Mouse (Mus musculus) midbrain, postnatal 0 days (tissue): ENCODE measurements around the gene Olfr603. TPM values are rescaled to one million over a fixed set of nuclear protein-coding genes. Genes with fewer than 3 reads are reported as not detected.

Experiments used
- ATAC-seq: fragments of 200-750 bp; cut with Nextera tagmentation; 2 replicates; pipeline ENCODE4 v1.8.0; 2017; ENCODE audit warnings: moderate number of reproducible peaks, mild to moderate bottlenecking, moderate TSS enrichment, moderate library complexity; ENCODE audit not compliant: low FRiP score
- DNase-seq: peaks from one replicate; pipeline ENCODE4 v3.0.0-alpha.2; 2015; ENCODE audit warnings: low spot score
- H3K27ac ChIP-seq: fragments of 300-500 bp; sonication (generic); 2 replicates; pipeline ENCODE4 v1.5.1; 2014; ENCODE audit warnings: low read depth, mild to moderate bottlenecking, low read length, mixed read lengths
- H3K27me3 ChIP-seq: fragments of 300-500 bp; sonication (generic); 2 replicates; pipeline ENCODE4 v1.6.1; 2014; ENCODE audit warnings: low read length, control low read depth, mixed read lengths; ENCODE audit not compliant: insufficient read depth
- H3K36me3 ChIP-seq: fragments of 300-500 bp; sonication (generic); 2 replicates; pipeline ENCODE4 v1.6.1; 2014; ENCODE audit warnings: low read length, control low read depth, mixed read lengths; ENCODE audit not compliant: insufficient read depth
- H3K4me1 ChIP-seq: fragments of 300-500 bp; sonication (generic); 2 replicates; pipeline ENCODE4 v1.6.1; 2014; ENCODE audit warnings: mild to moderate bottlenecking, control low read depth, antibody characterized with exemption, low read length, mixed read lengths; ENCODE audit not compliant: insufficient read depth
- H3K4me2 ChIP-seq: fragments of 300-500 bp; sonication (generic); 2 replicates; pipeline ENCODE4 v1.6.1; 2014; ENCODE audit warnings: low read depth, mild to moderate bottlenecking, low read length, mixed read lengths; ENCODE audit not compliant: poor library complexity, severe bottlenecking
- H3K4me3 ChIP-seq: fragments of 300-500 bp; sonication (generic); 2 replicates; pipeline ENCODE4 v1.5.1; 2014; ENCODE audit warnings: low read depth, mild to moderate bottlenecking, low read length, moderate library complexity
- H3K9ac ChIP-seq: fragments of 300-500 bp; sonication (generic); replicated peaks from 2 replicates; pipeline ENCODE4 v1.6.1; 2014; ENCODE audit warnings: mild to moderate bottlenecking, low read length, moderate library complexity, mixed read lengths; ENCODE audit not compliant: poor library complexity, severe bottlenecking
- H3K9me3 ChIP-seq: fragments of 300-500 bp; sonication (generic); 2 replicates; pipeline ENCODE4 v1.6.1; 2016; ENCODE audit warnings: low read length, control low read depth
- CTCF ChIP-seq: IDR thresholded peaks from 2 replicates; pipeline ENCODE4 v1.5.1; 2016; ENCODE audit warnings: antibody characterized with exemption, mild to moderate bottlenecking
- WGBS: fragments of 180-500 bp; shearing (Covaris S2); extraction: QIAGEN DNeasy Blood & Tissue Kit; methylation state at CpG from one replicate; pipeline ENCODE4 v1.1.7; 2014; 5-methylcytosine and 5-hydroxymethylcytosine counted together
- microRNA-seq: library from miRNA; unstranded; fragments of <30 nt; microRNA quantifications from one replicate; pipeline ENCODE4, GENCODE M21; 2016; ENCODE audit warnings: borderline number of aligned reads
- polyA plus RNA-seq: library from polyadenylated mRNA; unstranded; fragments of >200 nt; fragmentation: Nextera tagmentation; extraction: Ambion mirVana; gene quantifications from 2 replicates; pipeline ENCODE4 v1.2.1, GENCODE M21; 2015
- total RNA-seq: library from RNA; depleted of rRNA; stranded (reverse); fragments of >200 nt; gene quantifications from 2 replicates; pipeline ENCODE4 v1.2.3, GENCODE M21; 2014; rRNA removed

Olfr603 gene
- total and polyA plus RNA-seq, 2 experiments from 2014 or later, result not detected

DNA sequence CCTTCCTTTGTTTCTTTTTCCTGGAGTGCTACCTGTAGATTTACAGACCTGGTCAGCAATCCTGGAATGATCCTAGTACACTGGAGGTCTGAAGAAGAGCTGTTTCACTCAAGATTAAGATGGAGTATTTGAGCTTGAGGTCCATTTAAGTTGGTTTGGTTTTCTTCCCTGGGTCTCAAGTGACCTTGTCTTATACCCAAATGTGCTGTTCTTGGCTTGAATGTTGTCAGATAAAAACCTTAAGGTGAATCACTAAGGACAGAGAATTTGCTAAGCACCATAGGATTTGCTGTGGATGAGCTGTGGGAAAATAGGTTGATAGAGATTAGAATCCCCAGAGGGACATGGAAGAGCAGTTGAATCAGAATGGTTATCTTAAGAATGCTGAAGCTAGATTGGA is 36.4 kb downstream of the Olfr603 start, which contains the start of gene Olfr600:
Gene Olfr600, minus strand, starts transcription at position 101 of the 400 bp plus-strand sequence.
- TF ChIP-seq CTCF, result no peak
- H3K4me3 ChIP-seq, result no peak within 1 kb of the TSS
- no peak for ATAC-seq
- no peak within 1 kb of the TSS for H3K9ac ChIP-seq
- no peak within 1 kb of the TSS for H3K4me2 ChIP-seq
- H3K27me3 ChIP-seq, result no peaks in the 10 kb centered on the region
- no peaks in the 10 kb centered on the region for H3K9me3 ChIP-seq
- H3K27ac ChIP-seq, result no peak within 1 kb of the TSS
- no peaks in the 10 kb centered on the region for H3K36me3 ChIP-seq
- DNase-seq, result no peak
- H3K4me1 ChIP-seq, result no peaks in the 10 kb centered on the region

DNA sequence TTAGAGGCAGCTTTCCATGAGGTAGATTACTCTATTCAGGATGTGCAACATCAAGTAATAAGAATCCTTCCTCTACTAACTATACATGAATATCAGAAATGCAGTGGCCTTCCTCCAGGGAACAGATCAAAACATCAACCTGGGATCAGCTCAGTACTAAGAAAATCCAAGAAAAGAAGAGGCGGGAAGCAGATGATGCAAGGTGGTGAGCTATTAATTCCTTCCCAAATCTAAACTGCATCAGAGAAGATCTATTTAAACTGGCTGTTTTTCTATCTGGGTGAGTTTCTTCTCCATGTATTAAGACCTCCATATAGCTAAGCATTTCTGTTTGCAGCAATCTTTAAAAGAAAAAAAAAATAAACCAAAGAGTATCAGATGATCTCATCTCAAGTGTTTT is 50.4 kb downstream of the Olfr603 start, which contains the start of gene Olfr599:
Gene Olfr599, plus strand, starts transcription at position 301 of the 400 bp plus-strand sequence.
- Histone ChIP-seq H3K4me2 (no peak within 1 kb of the TSS), H3K27me3 (no peaks in the 10 kb centered on the region), H3K4me3 (no peak within 1 kb of the TSS), H3K27ac (no peak within 1 kb of the TSS), H3K4me1 (no peaks in the 10 kb centered on the region), H3K9ac (no peak within 1 kb of the TSS), H3K9me3 (no peaks in the 10 kb centered on the region), H3K36me3 (no peaks in the 10 kb centered on the region)
- no peak for ATAC-seq
- 78% methylated on average over 1 of the region's 1 CpGs for WGBS
- TF ChIP-seq CTCF, result no peak
- no peak for DNase-seq

Small RNA genes within 50 kb of the gene (microRNA-seq; reads per million reads assigned to microRNA genes)
- not detected for gene Gm25774

Other genes starting within 250 kb of the Olfr603 start
- 0.09 TPM in 1 of 2 replicates, not detected in the other for gene Olfr588-ps1, start 245.3 kb downstream of the Olfr603 start, total RNA-seq
- not detected in 2 replicates for gene Olfr588-ps1, start 245.3 kb downstream of the Olfr603 start, polyA plus RNA-seq
- gene Olfr589, start 229.8 kb downstream of the Olfr603 start, total RNA-seq, result not detected in 2 replicates
- gene Olfr589, start 229.8 kb downstream of the Olfr603 start, polyA plus RNA-seq, result not detected in 2 replicates
- gene Olfr591, start 207.8 kb downstream of the Olfr603 start, total RNA-seq, result not detected in 2 replicates
- not detected in 2 replicates for gene Olfr591, start 207.8 kb downstream of the Olfr603 start, polyA plus RNA-seq
- not detected in 2 replicates for gene Olfr592, start 201.4 kb downstream of the Olfr603 start, total RNA-seq
- not detected in 2 replicates for gene Olfr592, start 201.4 kb downstream of the Olfr603 start, polyA plus RNA-seq
- not detected in 2 replicates for gene Olfr593, start 174.3 kb downstream of the Olfr603 start, total RNA-seq
- gene Olfr593, start 174.3 kb downstream of the Olfr603 start, polyA plus RNA-seq, result not detected in 2 replicates
- not detected in 2 replicates for gene Olfr594, start 169.2 kb downstream of the Olfr603 start, total RNA-seq
- gene Olfr594, start 169.2 kb downstream of the Olfr603 start, polyA plus RNA-seq, result not detected in 2 replicates
- not detected in 2 replicates for gene Usp17ld, start 133.7 kb downstream of the Olfr603 start, total RNA-seq
- not detected in 2 replicates for gene Usp17ld, start 133.7 kb downstream of the Olfr603 start, polyA plus RNA-seq
- not detected in 2 replicates for gene Olfr596, start 80.5 kb downstream of the Olfr603 start, total RNA-seq
- gene Olfr596, start 80.5 kb downstream of the Olfr603 start, polyA plus RNA-seq, result not detected in 2 replicates
- gene Olfr597, start 69.9 kb downstream of the Olfr603 start, total RNA-seq, result not detected in 2 replicates
- not detected in 2 replicates for gene Olfr597, start 69.9 kb downstream of the Olfr603 start, polyA plus RNA-seq
- not detected in 2 replicates for gene Olfr598, start 62.6 kb downstream of the Olfr603 start, total RNA-seq
- not detected in 2 replicates for gene Olfr598, start 62.6 kb downstream of the Olfr603 start, polyA plus RNA-seq
- gene Olfr599, start 50.3 kb downstream of the Olfr603 start, total RNA-seq, result not detected in 2 replicates
- not detected in 2 replicates for gene Olfr599, start 50.3 kb downstream of the Olfr603 start, polyA plus RNA-seq
- not detected in 2 replicates for gene Olfr600, start 36.5 kb downstream of the Olfr603 start, total RNA-seq
- gene Olfr600, start 36.5 kb downstream of the Olfr603 start, polyA plus RNA-seq, result not detected in 2 replicates
- not detected in 2 replicates for gene Olfr601, start 23.5 kb downstream of the Olfr603 start, total RNA-seq
- gene Olfr601, start 23.5 kb downstream of the Olfr603 start, polyA plus RNA-seq, result not detected in 2 replicates
- gene Usp17lc, start 28.9 kb upstream of the Olfr603 start, total RNA-seq, result not detected in 2 replicates
- not detected in 2 replicates for gene Usp17lc, start 28.9 kb upstream of the Olfr603 start, polyA plus RNA-seq
- not detected in 2 replicates for gene Olfr605, start 59.3 kb upstream of the Olfr603 start, total RNA-seq
- not detected in 2 replicates for gene Olfr605, start 59.3 kb upstream of the Olfr603 start, polyA plus RNA-seq
- not detected in 2 replicates for gene Olfr606, start 62.9 kb upstream of the Olfr603 start, total RNA-seq
- gene Olfr606, start 62.9 kb upstream of the Olfr603 start, polyA plus RNA-seq, result not detected in 2 replicates
- not detected in 2 replicates for gene Olfr607, start 78.0 kb upstream of the Olfr603 start, total RNA-seq
- not detected in 2 replicates for gene Olfr607, start 78.0 kb upstream of the Olfr603 start, polyA plus RNA-seq
- not detected in 2 replicates for gene Olfr608, start 83.7 kb upstream of the Olfr603 start, total RNA-seq
- not detected in 2 replicates for gene Olfr608, start 83.7 kb upstream of the Olfr603 start, polyA plus RNA-seq
- gene Olfr609, start 111.9 kb upstream of the Olfr603 start, total RNA-seq, result not detected in 2 replicates
- not detected in 2 replicates for gene Olfr609, start 111.9 kb upstream of the Olfr603 start, polyA plus RNA-seq
- not detected in 2 replicates for gene Olfr610, start 125.9 kb upstream of the Olfr603 start, total RNA-seq
- not detected in 2 replicates for gene Olfr610, start 125.9 kb upstream of the Olfr603 start, polyA plus RNA-seq
- gene Olfr611, start 134.7 kb upstream of the Olfr603 start, total RNA-seq, result not detected in 2 replicates
- not detected in 2 replicates for gene Olfr611, start 134.7 kb upstream of the Olfr603 start, polyA plus RNA-seq
- gene Olfr612, start 156.5 kb upstream of the Olfr603 start, total RNA-seq, result not detected in 2 replicates
- gene Olfr612, start 156.5 kb upstream of the Olfr603 start, polyA plus RNA-seq, result not detected in 2 replicates
- gene Olfr613, start 161.9 kb upstream of the Olfr603 start, total RNA-seq, result not detected in 2 replicates
- not detected in 2 replicates for gene Olfr613, start 161.9 kb upstream of the Olfr603 start, polyA plus RNA-seq
- gene Olfr615, start 169.9 kb upstream of the Olfr603 start, total RNA-seq, result not detected in 2 replicates
- gene Olfr615, start 169.9 kb upstream of the Olfr603 start, polyA plus RNA-seq, result not detected in 2 replicates
- gene Olfr616, start 183.0 kb upstream of the Olfr603 start, total RNA-seq, result not detected in 2 replicates
- gene Olfr616, start 183.0 kb upstream of the Olfr603 start, polyA plus RNA-seq, result not detected in 2 replicates
- not detected in 2 replicates for gene Olfr617, start 186.9 kb upstream of the Olfr603 start, total RNA-seq
- gene Olfr617, start 186.9 kb upstream of the Olfr603 start, polyA plus RNA-seq, result not detected in 2 replicates
- not detected in 2 replicates for gene Olfr618, start 203.9 kb upstream of the Olfr603 start, total RNA-seq
- not detected in 2 replicates for gene Olfr618, start 203.9 kb upstream of the Olfr603 start, polyA plus RNA-seq
- not detected in 2 replicates for gene Olfr619, start 214.4 kb upstream of the Olfr603 start, total RNA-seq
- gene Olfr619, start 214.4 kb upstream of the Olfr603 start, polyA plus RNA-seq, result not detected in 2 replicates
- not detected in 2 replicates for gene Olfr620, start 226.4 kb upstream of the Olfr603 start, total RNA-seq
- gene Olfr620, start 226.4 kb upstream of the Olfr603 start, polyA plus RNA-seq, result not detected in 2 replicates